Mouse (Mus musculus) MEL (cell line): Measurements from ENCODE around the gene Snx7. TPM values are rescaled to one million over a fixed set of nuclear protein-coding genes. Genes with fewer than 3 reads are reported as not detected.

Experiments
- DNase-seq: peaks from one replicate; pipeline ENCODE4 v3.0.0; 2011; ENCODE audit warnings: low read depth, low spot score
- H3K27ac ChIP-seq: 2 replicates; pipeline ENCODE4 v1.5.1; 2012; ENCODE audit warnings: low read depth, mild to moderate bottlenecking, control low read depth, low read length, moderate library complexity; ENCODE audit not compliant: control insufficient read depth
- H3K27me3 ChIP-seq, 2 experiments: fragments of 150-350 bp in 1 of 2; sonication (generic) in 1 of 2; 2 replicates each; pipeline ENCODE4 v1.6.1; 2012; ENCODE audit warnings: low read length in 2 of 2, mild to moderate bottlenecking in 2 of 2, improper control_type of control experiment in 1 of 2, moderate library complexity in 1 of 2; ENCODE audit not compliant: insufficient read depth in 2 of 2, control insufficient read depth in 1 of 2
- H3K36me3 ChIP-seq, 2 experiments: 2 replicates each; pipeline ENCODE4 v1.6.1; 2012 to 2014; ENCODE audit warnings: low read length in 2 of 2, improper control_type of control experiment in 1 of 2, inconsistent platforms in 1 of 2, mild to moderate bottlenecking in 1 of 2; ENCODE audit not compliant: insufficient read depth in 2 of 2, control insufficient read depth in 1 of 2
- H3K4me1 ChIP-seq, 2 experiments: fragments of 150-350 bp in 1 of 2; sonication (generic) in 1 of 2; 2 replicates each; pipeline ENCODE4 v1.6.1; 2012; ENCODE audit warnings: low read length in 2 of 2, improper control_type of control experiment in 1 of 2, mild to moderate bottlenecking in 1 of 2; ENCODE audit not compliant: insufficient read depth in 2 of 2, control insufficient read depth in 1 of 2
- H3K4me3 ChIP-seq, 2 experiments: fragments of 150-350 bp in 1 of 2; sonication (generic) in 1 of 2; 2 replicates each; pipeline ENCODE4 v1.5.1; 2012; ENCODE audit warnings: low read depth in 2 of 2, low read length in 2 of 2, mild to moderate bottlenecking in 2 of 2, moderate library complexity in 2 of 2, control low read depth in 1 of 2, improper control_type of control experiment in 1 of 2; ENCODE audit not compliant: control insufficient read depth in 1 of 2, insufficient read depth in 1 of 2
- H3K79me2 ChIP-seq: 2 replicates; pipeline ENCODE4 v1.6.1; 2012; ENCODE audit warnings: mild to moderate bottlenecking, low read length, moderate library complexity; ENCODE audit not compliant: control insufficient read depth, poor library complexity, insufficient read depth
- H3K9ac ChIP-seq: 2 replicates; pipeline ENCODE4 v1.6.1; 2012; ENCODE audit warnings: low read depth, mild to moderate bottlenecking, control low read depth, low read length, moderate library complexity; ENCODE audit not compliant: control insufficient read depth, poor library complexity, severe bottlenecking
- H3K9me3 ChIP-seq: fragments of 150-350 bp; sonication (generic); replicated peaks from 2 replicates; pipeline ENCODE4 v1.6.1; 2012; ENCODE audit warnings: mild to moderate bottlenecking, low read length, improper control_type of control experiment, moderate library complexity; ENCODE audit not compliant: insufficient read depth
- CTCF ChIP-seq, 3 experiments: IDR thresholded peaks in 2 of 3; conservative IDR thresholded peaks in 1 of 3; 2 replicates each; pipeline ENCODE4 v1.5.1; 2011 to 2012; ENCODE audit warnings: low read length in 3 of 3, low read depth in 2 of 3, mild to moderate bottlenecking in 2 of 3, improper control_type of control experiment in 1 of 3, inconsistent platforms in 1 of 3, mixed read lengths in 1 of 3, moderate library complexity in 1 of 3; ENCODE audit not compliant: control insufficient read depth in 1 of 3, insufficient read depth in 1 of 3, poor library complexity in 1 of 3, severe bottlenecking in 1 of 3
- GABPA ChIP-seq: IDR thresholded peaks from 2 replicates; pipeline ENCODE4 v1.6.1; 2012; ENCODE audit warnings: low read depth, mild to moderate bottlenecking, inconsistent platforms, low read length, improper control_type of control experiment, moderate library complexity
- HCFC1 ChIP-seq: IDR thresholded peaks from 2 replicates; pipeline ENCODE4 v1.6.1; 2012; ENCODE audit warnings: low read depth, mild to moderate bottlenecking, inconsistent platforms, low read length, improper control_type of control experiment, moderate library complexity
- JUND ChIP-seq: IDR thresholded peaks from 2 replicates; pipeline ENCODE4 v1.6.1; 2011; ENCODE audit warnings: low read depth, mild to moderate bottlenecking, improper control_type of control experiment, low read length
- MAFK ChIP-seq: IDR thresholded peaks from 2 replicates; pipeline ENCODE4 v1.6.1; 2011; ENCODE audit warnings: low read depth, mild to moderate bottlenecking, low read length, improper control_type of control experiment, borderline replicate concordance
- MXI1 ChIP-seq: IDR thresholded peaks from 2 replicates; pipeline ENCODE4 v1.6.1; 2011; ENCODE audit warnings: mild to moderate bottlenecking, low read depth, low read length, improper control_type of control experiment
- MYC ChIP-seq: IDR thresholded peaks from 2 replicates; pipeline ENCODE4 v1.6.1; 2011; ENCODE audit warnings: low read depth, mild to moderate bottlenecking, low read length, improper control_type of control experiment, moderate library complexity
- NELFE ChIP-seq: IDR thresholded peaks from 2 replicates; pipeline ENCODE4 v1.6.1; 2011; ENCODE audit warnings: low read depth, low read length, improper control_type of control experiment
- POLR2AphosphoS5 ChIP-seq: IDR thresholded peaks from 2 replicates; pipeline ENCODE4 v1.6.1; 2012; ENCODE audit warnings: low read depth, borderline replicate concordance, mild to moderate bottlenecking, inconsistent platforms, low read length, moderate library complexity, mixed read lengths
- RCOR1 ChIP-seq: IDR thresholded peaks from 2 replicates; pipeline ENCODE4 v1.6.1; 2012; ENCODE audit warnings: low read depth, mild to moderate bottlenecking, inconsistent platforms, low read length, improper control_type of control experiment
- SMC3 ChIP-seq: IDR thresholded peaks from 2 replicates; pipeline ENCODE4 v1.6.1; 2011; ENCODE audit warnings: low read depth, low read length, improper control_type of control experiment
- TBP ChIP-seq: IDR thresholded peaks from 2 replicates; pipeline ENCODE4 v1.8.0; 2011; ENCODE audit warnings: low read depth, low read length, improper control_type of control experiment
- UBTF ChIP-seq: IDR thresholded peaks from 2 replicates; pipeline ENCODE4 v1.6.1; 2012; ENCODE audit warnings: low read depth, mild to moderate bottlenecking, inconsistent platforms, low read length, improper control_type of control experiment, moderate library complexity, borderline replicate concordance; ENCODE audit not compliant: insufficient read depth
- ZC3H11A ChIP-seq: IDR thresholded peaks from 2 replicates; pipeline ENCODE4 v1.6.1; 2012; ENCODE audit warnings: low read depth, mild to moderate bottlenecking, inconsistent platforms, low read length, improper control_type of control experiment
- ZKSCAN1 ChIP-seq: IDR thresholded peaks from 2 replicates; pipeline ENCODE4 v1.6.1; 2012; ENCODE audit warnings: low read depth, mild to moderate bottlenecking, inconsistent platforms, low read length, improper control_type of control experiment, moderate library complexity
- ZMIZ1 ChIP-seq: IDR thresholded peaks from 2 replicates; pipeline ENCODE4 v1.6.1; 2012; ENCODE audit warnings: low read depth, mild to moderate bottlenecking, inconsistent platforms, low read length, improper control_type of control experiment, moderate library complexity
- polyA plus RNA-seq, 2 experiments: library from polyadenylated mRNA; stranded (reverse) in 1 of 2; unstranded in 1 of 2; fragments of >175 nt in 1 of 2; fragments of >200 nt in 1 of 2; gene quantifications; 2 replicates each; pipeline versions ENCODE4 v1.2.1 to v1.2.4; 2012; ENCODE audit warnings: low replicate concordance in 2 of 2, low read depth in 1 of 2; ENCODE audit not compliant: insufficient read length in 2 of 2, insufficient read depth in 1 of 2, missing spikeins in 1 of 2
- total RNA-seq: library from RNA; depleted of rRNA; stranded (reverse); fragments of 300-350 nt; gene quantifications from 2 replicates; pipeline ENCODE4 v1.2.3, GENCODE M21; 2012

Snx7 gene
- total and polyA plus RNA-seq, 3 experiments: not detected

GRCm38 (mm10) chr3:117869324-117869715 is 584 bp upstream of the Snx7 start:
- Histone ChIP-seq H3K9me3 (no peaks in the 10 kb centered on the region), H3K9ac (no peak overlapping the region), H3K4me1 (no peaks in the 10 kb centered on the region), H3K79me2 (no peaks in the 10 kb centered on the region), H3K27ac (no peak overlapping the region), H3K36me3 (no peaks in the 10 kb centered on the region), H3K27me3 (no peaks in the 10 kb centered on the region), H3K4me3 (no peak overlapping the region)
- TF ChIP-seq CTCF (IDR thresholded peaks at IDR 0.05 in 2 of 3, conservative IDR thresholded peaks at IDR 0.05 in 1 of 3; ENCODE audit: control insufficient read depth in 1 of 3, insufficient read depth in 1 of 3, low read depth in 2 of 3, low read length in 3 of 3, poor library complexity in 1 of 3, severe bottlenecking in 1 of 3) (no peak), MXI1 (no peak), POLR2AphosphoS5 (no peak), NELFE (no peak), MAFK (no peak), MYC (no peak), HCFC1 (no peak)
- DNase-seq: no peak

- Histone ChIP-seq H3K4me3 (no peak overlapping the region), H3K27ac (no peak overlapping the region), H3K9ac (no peak overlapping the region), H3K36me3 (no peaks in the 10 kb centered on the region), H3K9me3 (no peaks in the 10 kb centered on the region), H3K27me3 (no peaks in the 10 kb centered on the region), H3K79me2 (no peaks in the 10 kb centered on the region), H3K4me1 (no peaks in the 10 kb centered on the region)
- TF ChIP-seq POLR2AphosphoS5 (no peak), UBTF (no peak), ZC3H11A (no peak), JUND (no peak), TBP (no peak), GABPA (no peak), RCOR1 (no peak), NELFE (no peak), ZKSCAN1 (no peak), ZMIZ1 (no peak), SMC3 (no peak)
- no peak for DNase-seq
Measured at GRCm38 (mm10) chr3:117868091-117868490, 645 bp downstream of the Snx7 start.
